ENCODE assay signal across 23 mouse cellular contexts in genomic region chr16:74274596-74274995, GRCm38 (mm10).
DNase-seq lines count a peak whose midpoint lies in the region; ATAC-seq and TF ChIP-seq lines count a peak whose summit lies in the region.
"Had no signal": no experiment of that assay in that cellular context is flagged by ENCODE, and none has a peak within 500 bp of the region (broad histone marks: within the 10 kb centered on the region; RNA-seq: fewer than 3 reads in every experiment).

No protein-coding gene starts in this region.

- no peak overlapping the region for H3K27ac ChIP-seq in liver, adult 2 months (replicated peaks; ENCODE audit: insufficient read depth, low read depth, low read length)
- no peak overlapping the region for H3K27ac ChIP-seq in liver, embryonic 12.5 days
- H3K27ac ChIP-seq in midbrain, embryonic 11.5 days (ENCODE audit: low read depth, low read length), result no peak overlapping the region
- no peak overlapping the region for H3K27ac ChIP-seq in midbrain, embryonic 15.5 days
- no peak overlapping the region for H3K27ac ChIP-seq in heart, embryonic 12.5 days (ENCODE audit: poor library complexity, severe bottlenecking)

- no peak overlapping the region for H3K4me3 ChIP-seq in liver, adult 2 months (ENCODE audit: insufficient read depth, low read depth, low read length)
- H3K4me3 ChIP-seq in liver, embryonic 12.5 days, result no peak overlapping the region
- H3K4me3 ChIP-seq in midbrain, embryonic 11.5 days (ENCODE audit: low read depth, low read length), result no peak overlapping the region
- no peak overlapping the region for H3K4me3 ChIP-seq in midbrain, embryonic 15.5 days
- no peak overlapping the region for H3K4me3 ChIP-seq in heart, embryonic 12.5 days

- no peak for TF ChIP-seq POLR2A in liver, adult 2 months (IDR thresholded peaks at IDR 0.05; ENCODE audit: extremely low read depth, insufficient read depth, low read length)

- H3K9ac ChIP-seq in liver, adult 2 months (ENCODE audit: low read depth, low read length), result no peak overlapping the region
- H3K9ac ChIP-seq in liver, embryonic 12.5 days, result no peak overlapping the region
- H3K9ac ChIP-seq in midbrain, embryonic 11.5 days (ENCODE audit: low read length), result no peak overlapping the region
- H3K9ac ChIP-seq in midbrain, embryonic 15.5 days, result no peak overlapping the region
- H3K9ac ChIP-seq in heart, embryonic 12.5 days, result no peak overlapping the region

- no peaks in the 10 kb centered on the region for H3K27me3 ChIP-seq in liver, adult 2 months (ENCODE audit: control insufficient read depth, insufficient read depth, low read length)
- H3K27me3 ChIP-seq in liver, embryonic 12.5 days (replicated peaks), result no peaks in the 10 kb centered on the region
- H3K27me3 ChIP-seq in midbrain, embryonic 11.5 days (ENCODE audit: control insufficient read depth, insufficient read depth, low read length), result no peaks in the 10 kb centered on the region
- H3K27me3 ChIP-seq in midbrain, embryonic 15.5 days (replicated peaks), result no peaks in the 10 kb centered on the region
- no peaks in the 10 kb centered on the region for H3K27me3 ChIP-seq in heart, embryonic 12.5 days (replicated peaks)
- H3K27me3 ChIP-seq: CH12.LX, Patski had no signal

- 72% methylated on average over 1 of the region's 1 CpGs for WGBS in liver, adult 2 months
- 77% methylated on average over 1 of the region's 1 CpGs for WGBS in liver, embryonic 12.5 days (ENCODE audit: insufficient replicate concordance)
- WGBS in midbrain, embryonic 11.5 days, result 81% methylated on average over 1 of the region's 1 CpGs
- WGBS in midbrain, embryonic 15.5 days, result 81% methylated on average over 1 of the region's 1 CpGs
- WGBS in heart, embryonic 12.5 days, result 82% methylated on average over 1 of the region's 1 CpGs

- no peaks in the 10 kb centered on the region for H3K79me2 ChIP-seq in liver, adult 2 months (ENCODE audit: control insufficient read depth, insufficient read depth, low read length)

- no peaks in the 10 kb centered on the region for H3K36me3 ChIP-seq in liver, adult 2 months (ENCODE audit: control insufficient read depth, insufficient read depth, low read length)
- H3K36me3 ChIP-seq in liver, embryonic 12.5 days, result no peaks in the 10 kb centered on the region
- no peaks in the 10 kb centered on the region for H3K36me3 ChIP-seq in midbrain, embryonic 11.5 days (ENCODE audit: control insufficient read depth, insufficient read depth, low read length)
- no peaks in the 10 kb centered on the region for H3K36me3 ChIP-seq in midbrain, embryonic 15.5 days (replicated peaks)
- no peaks in the 10 kb centered on the region for H3K36me3 ChIP-seq in heart, embryonic 12.5 days
- H3K36me3 ChIP-seq: G1E had no signal

- no peak for TF ChIP-seq CTCF in liver, adult 2 months (IDR thresholded peaks at IDR 0.05; ENCODE audit: low read depth, low read length)

- H3K9me3 ChIP-seq in liver, embryonic 12.5 days (replicated peaks), result no peaks in the 10 kb centered on the region
- no peaks in the 10 kb centered on the region for H3K9me3 ChIP-seq in midbrain, embryonic 11.5 days (ENCODE audit: control insufficient read depth, low read length)
- no peaks in the 10 kb centered on the region for H3K9me3 ChIP-seq in midbrain, embryonic 15.5 days
- H3K9me3 ChIP-seq in heart, embryonic 12.5 days (replicated peaks), result no peaks in the 10 kb centered on the region
- H3K9me3 ChIP-seq: G1E had no signal

- no peaks in the 10 kb centered on the region for H3K4me1 ChIP-seq in liver, adult 2 months (ENCODE audit: control insufficient read depth, insufficient read depth, low read length)
- H3K4me1 ChIP-seq in liver, embryonic 12.5 days, result no peaks in the 10 kb centered on the region
- H3K4me1 ChIP-seq in midbrain, embryonic 11.5 days (ENCODE audit: control insufficient read depth, insufficient read depth, low read length), result no peaks in the 10 kb centered on the region
- H3K4me1 ChIP-seq in midbrain, embryonic 15.5 days, result no peaks in the 10 kb centered on the region
- no peaks in the 10 kb centered on the region for H3K4me1 ChIP-seq in heart, embryonic 12.5 days (replicated peaks)

- peak; percentile 2 for DNase-seq in layer of hippocampus, adult 9-10 months (ENCODE audit: low spot score)
- DNase-seq in layer of hippocampus, adult 8-10 months (ENCODE audit: low spot score in 2 of 2), result no peak
- peak; percentile 16 for DNase-seq in liver, adult 2 months (ENCODE audit: extremely low read depth, low read depth, low spot score)
- peak; percentile 62 for DNase-seq in midbrain, embryonic 11.5 days (ENCODE audit: low spot score, missing footprints)
- DNase-seq in Muller cell, postnatal 12 days (ENCODE audit: inconsistent ontology term), result peak; percentile 88
- DNase-seq: adrenal gland, adult 2 months; adrenal gland, adult 8-10 months; adrenal gland, postnatal 10 days; adrenal gland, postnatal 14 days; adrenal gland, postnatal 25 days; adrenal gland, postnatal 36 days; B cell, adult 2 months; cerebellum, adult 11 months; cerebellum, adult 11-12 months; cerebellum, adult 18-20 months had no signal

- H3K4me2 ChIP-seq in liver, embryonic 12.5 days, result no peak overlapping the region
- no peak overlapping the region for H3K4me2 ChIP-seq in midbrain, embryonic 11.5 days
- no peak overlapping the region for H3K4me2 ChIP-seq in midbrain, embryonic 15.5 days
- no peak overlapping the region for H3K4me2 ChIP-seq in heart, embryonic 12.5 days

- no peak for ATAC-seq in liver, embryonic 12.5 days
- no peak for ATAC-seq in midbrain, embryonic 11.5 days (ENCODE audit: low FRiP score)
- ATAC-seq in midbrain, embryonic 15.5 days (replicated peaks), result no peak
- ATAC-seq in heart, embryonic 12.5 days (ENCODE audit: insufficient number of reproducible peaks, low FRiP score), result no peak
- ATAC-seq: activated CD4-positive, CD25-positive, alpha-beta regulatory T cell, adult 4 months; CD4-positive, CD25-positive, alpha-beta regulatory T cell, adult 4 months; Patski had no signal

Comparison
In these comparisons a context has a peak if more than half of its experiments do, and no peak if none do; other contexts are left out.
1. DNase-seq: peak in layer of hippocampus, adult 9-10 months (single experiment), liver, adult 2 months (single experiment), midbrain, embryonic 11.5 days (single experiment) and Muller cell, postnatal 12 days (single experiment); none in layer of hippocampus, adult 8-10 months (0 of 2).